Mouse (Mus musculus): ENCODE measurements around the gene Purb.

Purb gene

DNA sequence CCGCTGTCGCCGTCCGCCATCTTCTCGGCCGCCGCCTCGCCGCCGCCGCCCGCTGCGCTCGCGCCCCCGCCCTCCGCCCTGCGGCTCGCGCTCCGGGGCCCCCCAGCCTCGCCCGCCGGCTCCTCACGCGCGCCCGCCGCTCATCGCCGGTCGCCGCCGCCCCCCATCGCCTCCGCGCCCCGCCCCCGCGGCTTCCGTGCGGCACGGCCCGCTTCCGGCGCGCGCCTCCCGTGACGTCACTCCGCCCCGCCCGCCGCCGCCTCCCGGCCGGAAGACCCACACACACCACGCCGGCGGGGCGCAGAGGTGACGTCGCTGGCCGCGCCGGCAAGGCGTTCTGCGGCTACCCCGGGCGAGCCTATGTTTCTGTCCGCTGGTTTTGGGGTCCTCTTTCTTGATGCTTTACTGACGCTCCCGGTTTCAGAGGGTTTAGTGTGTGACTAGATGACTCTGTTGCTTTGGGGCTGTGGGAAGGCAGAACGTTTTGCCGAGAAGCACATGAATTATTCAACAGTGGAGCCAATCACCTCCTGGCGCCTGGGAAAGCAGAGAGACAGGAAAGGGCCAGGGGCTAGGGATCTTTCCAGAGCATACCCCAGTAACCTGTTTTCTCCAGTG is at the start of gene Purb:
Purb (minus strand) TSS at position 51 of the 618 bp plus-strand sequence.
- peak; percentile 91 for DNase-seq (ENCODE audit: low spot score in 2 of 2)

DNA sequence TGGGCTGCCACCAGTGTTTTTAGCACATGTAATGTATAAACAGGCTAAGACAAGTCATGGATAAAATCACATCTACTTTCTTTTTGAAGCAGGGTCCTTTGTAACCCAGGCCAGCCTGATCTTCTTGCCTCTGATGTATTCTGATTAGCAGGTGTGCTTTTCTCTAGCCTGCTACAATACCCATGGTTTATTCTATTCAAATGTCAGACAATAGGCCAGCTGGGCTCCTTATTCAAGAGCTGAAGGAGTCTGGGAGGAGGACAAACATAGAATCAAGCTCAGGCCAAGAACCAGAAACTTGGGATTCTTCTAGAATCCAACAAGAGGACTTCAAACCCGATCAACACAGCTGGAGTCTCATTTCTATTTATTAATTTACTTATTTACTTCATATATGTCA is 49.5 kb upstream of the Purb start:
- DNase-seq (ENCODE audit: low spot score in 2 of 2), result no peak

- no peak for DNase-seq (ENCODE audit: low spot score in 2 of 2)
Measured at GRCm38 (mm10) chr11:6524880-6525238, 49.1 kb upstream of the Purb start.

- DNase-seq (ENCODE audit: low spot score in 2 of 2), result no peak
Measured at GRCm38 (mm10) chr11:6524165-6524879, 48.6 kb upstream of the Purb start.

DNA sequence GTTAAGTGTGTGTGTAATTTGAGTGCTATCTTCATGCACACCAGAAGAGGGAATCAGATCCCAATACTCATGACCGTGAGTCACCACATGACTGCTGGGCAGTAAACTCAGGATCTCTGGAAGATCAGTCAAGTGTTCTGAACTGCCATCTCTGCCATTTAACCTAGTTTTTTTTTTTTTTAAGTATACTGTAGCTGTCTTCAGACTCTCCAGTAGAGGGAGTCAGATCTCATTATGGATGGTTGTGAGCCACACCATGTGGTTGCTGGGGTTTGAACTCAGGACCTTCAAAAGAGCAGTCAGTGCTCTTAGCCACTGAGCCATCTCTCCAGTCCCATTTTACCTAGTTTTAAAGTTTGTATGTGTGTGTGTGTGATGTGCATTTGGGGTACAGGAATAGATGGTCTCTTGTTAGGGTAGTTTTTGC is 48.0 kb upstream of the Purb start:
- no peak for DNase-seq (ENCODE audit: low spot score in 2 of 2)

DNA sequence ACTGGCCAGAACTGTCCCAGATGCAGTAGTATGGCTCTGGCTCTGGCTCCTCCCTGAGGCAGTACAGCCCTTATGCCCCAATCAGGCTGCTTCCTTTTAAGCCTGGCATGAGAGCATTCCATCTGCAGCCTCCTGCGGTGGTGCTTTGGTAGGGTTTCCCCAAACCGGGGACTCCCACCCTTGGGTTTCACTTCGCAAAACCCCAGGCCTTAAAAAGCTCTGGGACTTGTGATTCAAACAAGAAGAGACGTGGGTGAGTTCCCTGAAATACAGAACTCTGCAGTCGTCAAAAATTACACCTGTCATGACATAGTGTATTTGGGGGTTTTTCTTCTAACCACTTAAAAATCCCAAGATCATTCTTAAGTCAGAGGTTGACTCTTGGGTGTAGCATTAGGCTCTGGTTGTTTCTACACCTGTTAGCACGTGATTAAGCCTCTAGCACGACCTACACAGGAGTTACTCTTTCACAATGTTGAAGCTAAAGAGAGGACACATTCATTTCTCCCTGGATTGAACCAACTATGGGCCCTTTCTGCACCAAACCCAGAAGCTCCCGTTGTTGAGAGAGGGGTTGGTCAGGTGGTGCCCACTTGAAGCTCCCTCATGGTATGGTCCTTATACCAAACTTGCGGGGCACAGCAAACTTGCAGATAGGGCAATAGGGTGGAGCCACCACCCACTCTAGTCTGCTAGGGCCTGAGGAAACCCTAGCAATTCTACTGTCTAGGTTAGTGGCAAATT is 47.2 kb upstream of the Purb start:
- DNase-seq (ENCODE audit: low spot score in 2 of 2), result peak; percentile 72 to 78

DNA sequence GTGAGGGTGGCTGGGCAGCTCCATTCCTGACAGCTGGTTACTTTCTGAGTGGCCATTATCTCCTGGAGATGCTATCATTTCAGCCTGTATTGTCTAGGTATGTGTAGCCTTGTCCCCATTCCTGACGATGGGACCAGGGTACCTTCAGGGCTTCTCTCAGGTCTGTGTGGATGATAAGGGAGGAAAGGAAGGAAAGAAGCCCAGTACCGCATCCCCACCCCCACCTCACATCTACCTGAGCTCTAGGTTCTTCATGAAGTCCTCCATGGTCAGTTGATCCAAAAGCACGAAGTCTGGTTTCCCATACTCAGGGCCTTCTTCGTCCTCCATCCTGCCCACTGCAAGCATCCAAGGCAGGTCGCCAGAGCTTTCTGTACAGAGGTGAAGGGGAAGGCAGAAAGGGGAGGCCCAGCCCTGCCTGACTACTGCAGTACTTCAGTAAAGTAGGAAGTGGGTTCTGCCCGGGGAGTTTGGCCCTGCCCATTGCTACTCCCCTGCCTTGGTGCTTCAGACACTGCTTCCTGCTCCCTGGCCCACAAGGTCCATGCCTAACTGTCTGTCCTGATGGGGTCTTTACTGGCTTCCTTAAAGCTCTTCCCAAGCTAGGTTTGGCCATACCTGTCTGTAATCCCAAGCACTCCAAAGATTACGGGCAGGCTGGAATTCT is 44.9 kb upstream of the Purb start, which contains the start of gene Myo1g:
Myo1g (minus strand) TSS at position 459 of the 667 bp plus-strand sequence.
- DNase-seq (ENCODE audit: low spot score in 2 of 2), result peak; percentile 87 to 89

DNA sequence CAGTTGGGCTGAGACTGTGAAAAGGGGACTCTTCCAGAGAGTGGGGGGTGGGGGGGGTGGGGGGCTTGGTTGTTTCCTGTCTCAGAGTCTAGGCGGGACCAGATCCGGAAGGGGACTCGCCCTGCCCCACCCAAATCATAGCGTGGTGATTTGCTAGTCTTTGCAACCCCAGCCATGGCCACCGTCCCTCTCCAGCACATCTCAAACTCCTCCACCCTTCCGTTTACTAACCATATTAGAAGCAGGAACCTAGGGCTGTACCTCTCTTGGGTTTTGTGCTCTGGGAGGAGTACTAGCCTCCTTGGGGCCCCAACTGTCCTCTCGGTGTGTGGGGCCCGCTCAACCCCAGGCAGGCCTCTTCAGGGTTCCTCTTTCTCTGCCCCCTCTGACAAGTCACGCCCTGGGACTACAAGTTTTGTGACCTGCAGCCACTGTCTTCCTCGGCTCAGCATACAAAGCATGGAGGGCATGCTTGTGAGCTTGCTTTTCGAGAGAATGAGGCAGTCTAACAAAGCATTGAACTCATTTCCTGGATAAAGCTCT is 43.8 kb upstream of the Purb start:
- DNase-seq (ENCODE audit: low spot score in 2 of 2), result peak; percentile 80 to 81

DNA sequence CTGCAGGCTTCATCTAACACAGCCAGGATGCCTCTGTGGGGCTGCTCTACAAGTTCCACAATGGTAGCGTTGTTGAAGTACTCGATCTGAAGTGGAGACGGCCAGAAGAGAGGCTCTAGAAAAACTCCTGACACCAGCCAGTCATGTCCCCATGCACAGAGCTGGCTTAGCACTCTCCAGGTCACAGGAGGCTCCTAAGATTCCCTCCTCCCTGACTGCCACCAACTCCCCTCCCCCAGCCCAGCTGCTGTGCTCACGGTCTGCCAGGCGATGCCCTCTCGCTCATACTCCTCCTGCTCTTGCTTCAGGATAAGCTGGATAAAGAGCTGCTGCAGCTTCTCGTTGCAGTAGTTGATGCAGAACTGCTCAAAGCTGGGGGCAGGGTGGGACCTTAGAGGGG is 39.1 kb upstream of the Purb start:
- DNase-seq (ENCODE audit: low spot score in 2 of 2), result no peak

GRCm38 (mm10) chr11:6508269-6508876 is 32.7 kb upstream of the Purb start:
- no peak for DNase-seq (ENCODE audit: low spot score in 2 of 2)

DNA sequence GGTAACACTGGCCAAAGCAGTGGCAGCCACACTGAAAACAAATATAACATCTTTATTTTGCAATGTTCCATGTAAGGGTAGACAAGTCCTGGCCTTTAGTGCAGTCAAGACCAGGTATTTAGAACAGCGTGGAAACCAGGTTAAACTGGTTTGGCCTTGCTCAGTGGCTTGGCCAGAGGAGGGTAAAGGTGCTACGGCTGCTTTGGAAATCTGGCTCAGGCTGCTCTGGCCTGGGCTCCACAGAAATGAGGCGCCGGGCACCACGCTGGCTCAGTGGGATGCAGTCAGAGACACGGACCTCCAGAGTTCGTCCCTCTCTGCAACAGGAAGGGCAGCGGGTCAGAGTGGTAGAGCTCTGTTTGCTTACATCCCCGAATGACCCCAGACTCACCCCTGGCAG is 30.8 kb upstream of the Purb start:
- DNase-seq (ENCODE audit: low spot score in 2 of 2), result no peak

GRCm38 (mm10) chr11:6504689-6505088 is 29.0 kb upstream of the Purb start:
- DNase-seq (ENCODE audit: low spot score in 2 of 2), result no peak

- DNase-seq (ENCODE audit: low spot score in 2 of 2), result no peak
Measured at GRCm38 (mm10) chr11:6504226-6504625, 28.5 kb upstream of the Purb start.

DNA sequence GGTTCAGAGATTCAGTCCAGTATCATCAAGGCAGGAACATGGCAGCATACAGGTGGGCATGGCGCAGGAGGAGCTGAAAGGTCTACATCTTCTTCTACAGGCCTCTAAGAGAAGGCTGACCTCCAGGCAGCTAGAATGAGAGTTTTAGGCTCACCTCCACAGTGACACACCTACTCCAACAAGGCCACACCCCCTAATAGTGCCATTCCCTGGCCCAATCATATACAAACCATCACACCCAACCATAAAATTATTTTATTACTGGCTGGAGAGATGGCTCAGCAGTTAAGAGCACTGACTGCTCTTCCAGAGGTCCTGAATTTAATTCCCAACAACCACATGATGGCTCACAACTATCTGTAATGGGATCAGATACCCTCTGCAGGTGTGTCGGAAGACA is 26.8 kb upstream of the Purb start:
- no peak for DNase-seq (ENCODE audit: low spot score in 2 of 2)

- peak; percentile 57 to 70 for DNase-seq (ENCODE audit: low spot score in 2 of 2)
Measured at GRCm38 (mm10) chr11:6497311-6497948, 21.7 kb upstream of the Purb start.

GRCm38 (mm10) chr11:6489691-6490503 is 14.2 kb upstream of the Purb start:
- DNase-seq (ENCODE audit: low spot score in 2 of 2), result peak; percentile 68 to 69

DNA sequence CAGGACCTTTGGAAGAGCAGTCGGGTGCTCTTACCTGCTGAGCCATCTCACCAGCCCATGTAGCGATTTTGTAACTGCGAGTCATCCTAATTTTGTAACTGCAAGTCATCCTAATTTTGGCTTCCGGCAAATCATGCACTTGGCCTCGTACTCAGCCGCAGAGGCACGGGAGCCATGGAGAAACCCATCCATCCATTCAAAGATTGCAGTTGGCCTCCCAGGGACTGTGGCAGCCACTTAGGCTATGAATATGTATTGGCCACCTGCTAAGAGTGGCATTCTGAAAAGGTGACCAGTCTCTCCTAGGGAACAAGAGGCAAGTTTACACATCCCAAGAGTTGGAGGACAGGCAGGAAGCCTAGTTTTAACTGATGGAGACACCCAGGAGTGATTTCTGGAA is 13.5 kb upstream of the Purb start:
- no peak for DNase-seq (ENCODE audit: low spot score in 2 of 2)

DNA sequence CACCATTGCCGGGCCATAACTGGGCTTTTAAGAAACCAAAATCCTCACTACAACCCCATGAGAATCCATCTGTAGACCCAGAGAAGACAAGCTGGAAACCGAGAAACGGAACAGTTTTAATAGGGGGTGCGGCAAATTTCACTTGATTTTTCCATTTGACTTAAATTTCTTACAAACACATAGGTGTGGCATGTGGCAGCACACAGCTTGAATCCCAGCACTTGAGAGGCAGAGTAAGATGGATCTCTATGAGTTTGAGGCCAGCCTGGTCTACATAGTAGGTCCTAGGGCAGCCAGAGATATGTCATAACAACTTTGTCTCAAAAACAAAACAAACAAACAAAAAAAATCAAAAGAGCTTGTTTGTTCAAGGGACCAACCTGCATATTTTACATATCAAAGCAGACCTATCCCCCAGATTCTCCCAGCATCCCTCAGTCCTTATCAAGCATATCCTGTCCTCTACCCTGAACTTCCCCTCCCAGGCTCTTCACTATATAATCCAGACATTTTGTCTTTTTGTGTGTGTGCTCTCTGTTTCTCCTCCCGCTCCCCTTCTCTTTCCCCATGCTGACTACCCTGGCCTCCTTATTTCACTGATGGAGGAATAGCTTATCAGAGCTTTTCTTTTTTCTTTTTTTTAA is 12.4 kb upstream of the Purb start:
- DNase-seq (ENCODE audit: low spot score in 2 of 2), result no peak

DNA sequence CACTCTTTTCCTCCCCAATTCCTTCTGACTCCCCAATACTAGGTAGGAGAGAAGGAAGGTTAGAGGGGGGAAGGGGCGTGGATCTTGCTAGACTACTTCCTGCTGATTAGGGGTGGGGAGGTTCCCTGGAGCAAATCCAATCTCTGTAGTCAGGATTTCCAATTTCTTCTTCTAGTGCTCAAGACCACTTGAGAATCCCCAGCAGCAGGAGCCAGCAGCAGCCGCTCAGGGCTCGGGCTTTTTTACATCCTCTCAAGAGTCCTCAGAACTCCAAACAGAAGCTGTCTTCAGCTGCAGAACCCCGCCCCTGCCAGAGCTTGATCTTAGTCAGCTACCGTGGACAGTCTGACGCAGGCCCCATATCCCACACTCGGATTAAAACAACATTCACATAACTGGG is 11.8 kb upstream of the Purb start:
- no peak for DNase-seq (ENCODE audit: low spot score in 2 of 2)

- no peak for DNase-seq (ENCODE audit: low spot score in 2 of 2)
Measured at GRCm38 (mm10) chr11:6486916-6487315, 11.2 kb upstream of the Purb start.
